Mouse (Mus musculus) CH12F3 (cell line): Measurements from ENCODE around the gene Lzic.
"Not testable (repeated sequence)": the region's sequence is repeated elsewhere in the genome, so short reads cannot be mapped to it uniquely, and the experiment has no call there.

Experiments
- in situ Hi-C: fragments of 300-500 bp; cut with MboI; formaldehyde crosslinking; loops from 2 replicates; pipeline ENCODE4 v1.14.3; 2020; ENCODE audit warnings: low sequenced_read_pairs

Lzic gene

DNA sequence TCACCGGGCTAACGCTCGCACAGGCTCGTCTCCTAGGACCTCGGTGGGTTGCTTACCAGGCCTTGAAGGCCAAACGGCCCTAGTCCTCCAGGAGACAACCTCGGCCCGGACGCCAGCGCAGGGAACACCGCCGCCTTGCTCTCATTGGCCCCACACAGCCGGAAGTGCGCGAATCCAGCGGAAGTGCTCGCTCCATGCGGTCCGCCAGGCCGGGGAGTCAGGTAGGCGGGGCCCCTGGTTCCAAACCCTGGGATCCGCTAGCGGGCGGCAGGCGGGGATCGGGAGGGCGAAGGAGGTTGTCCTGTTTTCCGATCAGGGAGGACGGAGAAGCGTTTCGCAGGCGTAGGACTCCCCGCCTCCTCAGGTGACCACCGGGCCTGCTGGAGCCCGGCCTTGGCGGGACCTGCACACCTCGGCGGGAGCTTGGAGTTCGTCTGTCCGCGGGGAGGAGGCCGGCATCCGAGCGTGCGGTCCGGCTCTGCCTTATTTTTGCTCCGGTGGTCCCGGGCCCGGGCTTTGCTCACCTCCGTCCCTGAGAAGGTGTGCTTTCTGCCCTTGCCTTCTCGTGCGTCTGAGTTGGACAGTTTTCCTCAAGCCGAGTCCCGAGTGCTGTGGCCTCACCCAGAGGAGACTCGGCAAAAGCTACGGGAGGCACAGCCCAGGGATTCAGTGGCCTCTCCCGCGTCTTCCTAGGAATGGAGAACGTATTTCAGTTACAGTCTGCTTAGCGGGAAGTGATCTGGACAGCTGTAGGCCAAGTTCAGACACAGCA, at the start of gene Lzic, which contains the start of gene Nmnat1:
TSS of gene Lzic (plus strand) at position 177 of the 772 bp plus-strand sequence.
TSS of gene Nmnat1 (minus strand) at position 150 of the 772 bp plus-strand sequence.
- in situ Hi-C loops: no loop called here

DNA sequence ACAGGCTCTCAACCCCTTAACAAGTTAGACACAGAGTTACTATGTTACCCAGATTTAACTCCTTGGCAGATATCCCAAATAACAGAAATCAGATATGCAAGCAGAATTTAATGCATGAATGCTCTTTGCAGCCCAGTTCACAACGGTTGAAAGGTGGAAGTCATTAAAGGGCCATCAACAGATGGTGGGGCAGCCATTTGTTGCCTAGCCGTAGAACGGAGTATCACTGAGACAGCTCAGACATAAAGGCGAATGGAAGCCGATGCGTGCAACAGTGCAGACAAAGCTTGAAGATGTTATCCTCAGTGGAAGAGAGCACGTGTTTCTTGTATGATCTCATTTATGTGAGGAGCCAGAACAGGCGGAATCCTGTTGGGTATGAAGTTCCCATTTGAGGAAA, 44.5 kb upstream of the Lzic start:
- in situ Hi-C loops: no loop called here

DNA sequence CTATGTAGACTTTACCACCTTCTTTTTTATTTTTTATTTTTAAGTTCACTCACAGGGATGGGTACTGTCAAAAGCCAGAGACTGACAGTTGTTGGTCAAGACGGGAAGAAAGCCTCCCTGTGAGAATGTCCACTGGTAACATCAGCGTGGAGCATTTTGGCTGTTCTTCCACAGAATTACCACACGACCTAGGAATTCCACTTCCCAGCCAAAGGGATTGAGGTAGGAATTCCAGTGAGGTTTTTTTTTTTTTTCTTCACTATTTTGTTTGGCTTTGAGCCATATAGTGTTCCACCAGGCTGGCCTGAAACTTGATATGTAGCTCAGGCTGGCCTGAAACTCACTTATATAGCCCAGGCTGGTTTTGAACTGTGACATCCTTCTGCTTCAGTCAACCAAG, 42.6 kb upstream of the Lzic start:
- in situ Hi-C loops: no loop called here

DNA sequence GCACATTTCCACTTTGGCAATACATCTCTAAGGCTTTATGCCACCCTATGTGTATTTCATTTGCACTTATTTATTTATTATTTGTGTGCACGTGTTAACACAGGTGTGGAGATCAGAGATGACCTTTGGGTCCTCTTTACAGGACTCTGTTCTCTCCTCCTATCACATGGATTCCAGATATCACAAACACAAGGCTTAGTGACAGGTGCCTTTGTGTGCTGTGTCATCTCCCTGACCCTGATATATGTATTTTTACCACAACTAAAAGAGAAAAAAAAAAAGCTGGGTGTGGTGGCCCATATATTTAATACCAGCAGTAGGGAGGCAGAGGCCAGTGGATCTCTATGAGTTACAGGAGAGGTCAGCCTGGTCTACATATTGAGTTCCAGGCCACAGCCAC, 40.6 kb upstream of the Lzic start:
- in situ Hi-C loops: no loop called here

DNA sequence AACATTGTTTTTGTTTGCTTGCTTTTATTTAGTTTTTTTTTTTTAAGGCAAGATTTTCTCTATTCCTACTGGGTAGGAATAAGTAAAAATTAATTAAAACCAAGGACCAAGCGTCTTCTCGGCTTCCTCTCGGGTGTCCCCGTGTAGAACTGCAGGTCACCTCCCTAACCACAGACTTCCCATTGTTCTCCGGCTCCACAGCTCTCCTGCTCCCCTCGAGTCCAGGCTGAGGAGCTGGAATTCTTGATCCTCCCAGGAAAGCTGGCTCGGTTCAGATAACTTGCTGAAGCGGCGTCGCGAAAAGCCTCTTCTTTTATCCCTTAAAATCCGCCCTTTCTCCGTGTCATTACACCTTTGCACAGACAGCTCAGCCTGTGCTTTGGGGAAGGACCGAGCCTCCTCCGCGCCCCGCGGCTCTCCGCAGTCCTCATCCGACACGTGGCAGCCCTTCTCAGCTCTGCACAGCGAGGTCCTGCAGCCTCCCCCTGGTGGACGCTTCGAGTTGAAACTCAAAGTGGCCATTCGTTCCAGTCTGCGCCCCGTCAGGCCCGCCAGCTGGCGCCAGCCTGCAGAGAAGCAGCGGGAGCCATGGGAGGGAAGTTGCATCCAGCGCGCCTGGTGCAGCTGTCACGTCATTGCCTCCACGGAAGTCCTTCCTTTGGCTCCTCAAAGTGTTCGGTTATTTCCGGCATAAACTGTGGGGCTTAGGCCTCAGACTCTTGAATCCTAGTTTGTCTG, 39.9 kb upstream of the Lzic start:
- in situ Hi-C loops: no loop called here

DNA sequence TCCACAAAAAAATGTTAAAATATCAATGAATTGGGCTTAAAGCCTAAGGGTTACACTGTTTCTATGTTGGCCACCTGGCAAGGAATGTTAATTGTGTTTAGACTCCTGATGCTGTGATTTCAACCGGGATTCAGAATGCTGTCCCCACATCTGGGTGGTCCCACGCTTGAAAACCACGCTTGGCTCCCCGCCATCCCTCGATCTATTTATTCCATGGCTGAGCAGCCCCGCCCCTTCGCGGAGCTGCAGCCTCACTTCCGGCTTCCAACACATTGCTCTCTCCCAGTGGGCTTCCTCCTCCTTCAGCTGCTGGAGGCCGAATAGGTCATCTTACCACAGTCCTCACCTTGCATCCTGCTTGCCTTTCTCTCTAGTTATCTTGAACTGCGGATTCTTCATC, 39.2 kb upstream of the Lzic start:
- in situ Hi-C loops: no loop called here

DNA sequence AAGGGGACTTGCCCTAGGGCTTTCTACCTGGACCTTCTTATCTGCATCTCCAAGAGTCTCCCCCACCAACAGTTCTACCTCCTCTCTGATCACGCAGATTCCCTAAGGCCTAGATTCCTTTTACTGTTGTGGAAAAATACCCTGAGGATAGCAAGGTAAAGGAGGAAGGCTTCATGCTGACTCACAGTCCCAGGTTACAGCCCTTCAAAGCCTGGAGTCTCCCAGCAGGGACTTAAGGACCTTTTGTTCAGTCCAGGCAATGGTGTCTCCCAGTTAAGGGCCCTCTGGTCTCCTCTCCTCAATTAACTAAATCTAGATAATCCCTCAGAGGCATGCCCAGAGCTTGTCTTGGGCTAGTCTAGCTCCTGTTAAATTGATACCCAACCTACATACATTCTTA, 38.7 kb upstream of the Lzic start:
- in situ Hi-C loops: no loop called here

DNA sequence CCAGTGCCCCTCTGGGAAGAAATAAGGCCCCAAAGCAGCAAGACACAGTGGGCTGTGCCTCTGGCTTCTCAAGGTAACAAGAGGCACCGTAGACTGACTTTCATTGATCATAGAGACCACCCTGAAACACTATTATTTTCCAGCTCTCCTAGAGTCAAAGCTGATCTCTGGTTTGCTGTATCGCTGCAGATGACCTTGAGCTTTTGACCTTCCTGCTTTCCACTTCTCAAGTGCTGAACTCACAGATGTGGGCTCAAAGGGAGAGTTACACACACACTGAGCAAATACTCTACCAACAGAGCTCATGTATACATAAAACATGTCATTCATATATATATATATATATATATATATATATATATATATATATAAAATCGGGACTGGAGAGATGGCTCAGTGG, 34.4 kb upstream of the Lzic start:
- in situ Hi-C loops: no loop called here

DNA sequence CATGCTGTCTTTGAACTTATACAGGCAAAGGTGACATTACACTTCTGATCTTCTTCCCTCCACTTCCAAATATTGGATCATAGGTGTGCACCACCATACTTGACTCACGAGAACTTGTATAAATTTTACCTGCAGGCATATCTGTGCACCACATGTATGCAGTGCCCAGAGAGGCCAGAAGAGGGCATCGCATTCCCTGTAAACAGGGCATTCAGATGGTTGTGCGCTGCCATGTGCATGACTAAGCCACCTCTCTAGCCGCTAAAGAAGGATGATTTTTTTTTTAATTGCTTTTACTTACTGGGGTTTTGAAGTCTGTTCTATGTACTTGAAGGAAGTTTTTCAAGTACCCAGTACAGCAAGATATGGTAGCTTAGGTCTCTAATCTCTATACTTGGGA, 31.4 kb upstream of the Lzic start:
- in situ Hi-C loops: no loop called here

DNA sequence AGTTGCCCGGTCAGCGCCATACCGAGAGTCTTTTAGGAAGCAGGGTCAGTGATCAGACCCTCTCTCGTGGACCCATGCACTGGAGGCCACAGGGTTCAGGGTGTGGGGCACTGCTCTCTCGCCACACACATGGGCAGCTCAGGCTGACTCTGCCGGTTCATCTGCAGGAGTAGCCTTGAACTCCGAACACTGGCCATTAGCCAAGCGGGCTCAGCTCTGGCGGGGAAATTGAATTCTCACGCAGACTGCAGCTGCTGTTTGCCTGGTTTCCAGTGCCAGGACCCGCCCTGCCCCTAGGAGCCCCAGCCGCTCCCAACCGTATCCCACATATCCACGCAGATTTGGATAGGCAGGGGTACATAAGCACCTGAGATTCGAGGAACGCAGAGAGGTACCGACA, 30.8 kb upstream of the Lzic start:
- in situ Hi-C loops: no loop called here

DNA sequence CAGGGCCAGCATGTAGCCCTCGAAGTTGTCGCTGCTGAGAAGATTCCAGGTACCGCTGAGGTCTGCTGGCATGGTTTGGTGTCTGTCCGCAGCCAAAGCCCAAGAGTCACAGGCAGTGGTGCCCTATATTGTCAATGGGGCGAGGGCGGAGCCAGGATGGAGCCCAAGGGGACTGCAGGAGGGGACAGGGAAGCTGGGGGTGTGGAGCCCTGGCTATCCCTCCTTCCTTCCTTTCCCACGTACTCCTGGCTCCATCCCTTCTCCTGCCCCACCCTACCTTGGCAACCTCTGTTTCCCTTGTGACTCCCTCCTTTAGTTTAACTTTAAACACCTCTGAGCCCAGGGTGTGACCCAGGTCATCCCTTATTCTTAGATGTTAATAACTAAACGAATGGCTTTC, 30.1 kb upstream of the Lzic start, which contains the start of gene Rbp7:
TSS of gene Rbp7 (minus strand) at position 100 of the 400 bp plus-strand sequence.
- in situ Hi-C loops: no loop called here

DNA sequence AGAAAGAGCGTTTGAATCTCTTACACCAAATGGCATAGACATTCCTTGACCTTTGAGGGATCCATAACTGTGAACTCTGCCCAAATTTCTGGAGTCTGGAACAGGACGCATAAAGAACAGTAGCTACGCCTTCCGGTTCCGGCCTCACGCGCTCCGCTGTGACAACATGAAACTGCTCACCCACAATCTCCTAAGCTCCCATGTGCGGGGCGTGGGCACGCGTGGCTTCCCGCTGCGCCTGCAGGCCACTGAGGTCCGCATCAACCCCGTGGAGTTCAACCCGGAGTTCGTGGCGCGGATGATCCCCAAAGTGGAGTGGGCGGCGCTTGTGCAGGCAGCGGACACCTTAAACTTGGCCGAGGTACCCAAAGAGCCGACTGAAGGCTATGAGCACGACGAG, 27.9 kb upstream of the Lzic start:
- in situ Hi-C loops: not testable (repeated sequence)

DNA sequence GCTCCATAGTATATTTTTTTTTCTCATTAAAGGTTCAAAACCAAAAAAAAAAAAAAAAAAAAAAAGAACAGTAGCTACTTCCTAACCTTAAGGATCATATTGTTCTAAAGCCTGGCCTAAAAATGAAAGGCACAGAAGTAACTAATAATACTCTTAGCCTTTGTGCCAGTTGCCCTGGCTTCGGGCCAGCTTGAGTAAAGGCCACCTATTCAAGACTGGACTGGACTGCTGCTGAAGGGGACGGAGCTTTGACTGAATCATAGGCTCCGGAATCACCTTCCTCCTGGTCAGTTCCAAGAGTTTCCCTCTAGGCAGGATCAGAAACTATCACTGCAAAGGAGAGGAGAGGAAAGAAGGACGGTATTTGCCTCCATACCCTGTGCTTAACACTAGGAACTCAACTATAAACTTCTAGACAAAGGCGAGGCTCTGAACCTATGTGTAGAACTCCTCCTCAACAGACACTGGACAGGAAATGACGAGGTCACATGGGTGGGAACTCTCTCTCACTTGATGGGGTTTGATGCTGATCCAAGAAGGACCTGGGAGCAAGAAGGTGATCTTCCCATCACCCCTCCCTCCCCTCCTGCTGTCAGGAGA, 27.1 kb upstream of the Lzic start:
- in situ Hi-C loops: no loop called here

DNA sequence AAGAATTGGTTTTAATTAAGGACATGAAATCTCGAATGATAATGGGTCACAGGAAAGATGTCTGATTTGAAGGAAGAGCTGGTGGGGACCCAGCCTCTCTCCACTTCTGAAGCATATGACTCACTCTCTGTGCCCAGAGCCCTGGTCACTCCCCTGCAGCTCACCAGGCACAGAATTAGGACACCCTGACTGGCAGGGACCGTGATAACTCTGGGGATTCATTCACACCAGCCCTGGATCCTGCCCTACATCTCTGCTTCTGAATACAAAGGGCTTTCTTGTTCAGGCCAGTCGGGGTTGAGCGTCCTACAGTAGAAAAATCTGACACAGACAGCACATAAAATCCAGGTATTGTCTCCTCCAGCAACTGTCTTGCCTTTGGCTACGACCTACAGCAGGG, 26.5 kb upstream of the Lzic start:
- in situ Hi-C loops: no loop called here

DNA sequence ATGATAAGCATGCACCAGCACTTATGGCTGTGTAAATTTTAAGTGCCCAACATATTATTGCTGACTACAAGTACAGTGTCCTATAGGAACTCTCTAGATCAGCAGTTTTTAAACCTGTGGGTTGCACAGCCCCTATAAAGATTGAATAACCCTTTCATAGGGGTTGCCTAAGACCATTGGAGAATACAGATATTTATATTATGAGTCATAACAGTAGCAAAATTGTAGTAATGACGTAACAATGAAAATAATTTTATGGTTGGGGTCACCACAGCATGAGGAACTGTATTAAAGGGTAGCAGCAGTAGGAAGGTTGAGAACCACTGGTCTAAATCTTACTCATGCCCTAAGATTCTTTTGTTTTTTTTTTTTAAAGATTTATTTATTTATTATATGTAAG, 25.6 kb upstream of the Lzic start:
- in situ Hi-C loops: no loop called here

DNA sequence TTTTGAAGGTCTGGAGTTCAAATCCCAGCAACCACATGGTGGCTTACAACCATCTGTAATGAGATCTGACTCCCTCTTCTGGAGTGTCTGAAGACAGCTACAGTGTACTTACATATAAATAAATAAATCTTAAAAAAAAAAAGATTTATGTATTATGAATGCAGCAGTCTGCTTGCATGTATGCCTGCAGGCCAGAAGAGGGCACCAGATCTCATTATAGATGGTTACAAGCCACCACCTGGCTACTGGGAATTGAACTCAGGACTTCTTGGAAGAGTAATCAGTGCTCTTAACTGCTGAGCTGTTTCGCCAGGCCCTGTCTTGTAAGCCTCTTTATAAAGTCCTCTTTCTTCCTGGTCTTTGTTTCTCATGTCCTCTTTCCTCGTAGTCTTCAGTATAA, 24.6 kb upstream of the Lzic start:
- in situ Hi-C loops: not testable (repeated sequence)

DNA sequence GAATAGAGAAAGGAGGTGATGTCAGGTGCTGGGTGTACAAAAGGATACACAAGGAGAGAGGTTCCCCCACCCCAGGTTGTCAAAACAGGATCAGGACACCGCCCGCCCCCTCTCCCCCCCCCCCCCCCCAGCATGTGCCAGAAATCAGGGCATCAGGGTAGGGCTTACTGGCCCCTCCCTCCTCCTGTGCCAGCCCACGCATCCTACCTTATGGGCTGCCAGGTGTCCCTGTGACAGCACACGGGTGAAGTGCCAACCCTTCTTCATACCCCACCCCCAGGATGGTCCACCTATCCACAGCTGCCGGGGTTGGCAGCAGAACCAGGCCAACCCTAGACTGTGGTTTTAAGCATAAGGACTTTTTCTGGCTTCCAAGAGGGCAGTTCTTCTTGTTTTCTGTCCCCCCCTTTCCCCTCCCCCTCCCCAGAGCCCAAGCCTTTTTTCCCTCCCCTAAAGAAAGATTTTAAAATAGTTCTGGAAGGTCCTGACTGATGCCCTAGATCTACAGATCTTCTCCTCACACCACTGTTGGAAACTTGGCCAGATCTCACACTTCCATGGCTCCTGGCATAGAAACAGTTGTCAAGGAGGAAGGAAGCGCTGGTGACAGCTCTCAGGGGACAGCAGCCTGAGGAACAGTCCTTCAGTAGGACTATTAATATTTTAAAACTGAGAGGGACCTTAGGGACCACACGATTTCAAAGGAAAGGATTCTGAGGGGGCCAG, 23.3 kb upstream of the Lzic start:
- in situ Hi-C loops: no loop called here

DNA sequence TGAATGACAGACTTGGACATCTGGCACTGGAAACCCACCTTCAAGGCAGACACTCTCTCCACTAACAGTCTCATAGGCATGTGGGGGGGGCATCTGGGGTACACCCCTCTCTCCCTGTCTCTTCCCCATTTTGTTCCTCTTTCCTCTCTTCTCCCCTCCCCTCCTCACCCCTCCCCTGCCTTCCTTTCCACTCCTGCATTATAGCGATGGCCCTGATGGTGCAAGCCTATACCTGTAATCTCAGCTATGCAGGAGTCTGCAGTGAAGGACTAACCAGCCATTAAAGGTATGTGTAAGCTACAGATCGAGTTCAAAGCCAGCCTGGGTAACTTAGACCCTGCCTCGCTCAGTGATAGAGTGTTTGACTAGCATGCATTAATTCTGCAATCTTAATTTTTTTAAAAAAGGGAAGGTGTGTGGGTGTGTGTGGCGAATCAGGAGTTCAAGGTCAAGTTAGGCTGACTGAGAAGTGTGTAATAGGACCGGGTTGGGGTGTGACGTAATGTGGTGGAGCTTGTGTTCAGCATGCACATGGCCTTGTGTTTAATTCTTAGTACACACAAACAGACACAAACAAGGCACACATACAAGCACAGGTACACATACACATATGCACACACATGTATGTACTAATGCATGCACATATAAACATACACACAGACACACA, 22.6 kb upstream of the Lzic start:
- in situ Hi-C loops: no loop called here

DNA sequence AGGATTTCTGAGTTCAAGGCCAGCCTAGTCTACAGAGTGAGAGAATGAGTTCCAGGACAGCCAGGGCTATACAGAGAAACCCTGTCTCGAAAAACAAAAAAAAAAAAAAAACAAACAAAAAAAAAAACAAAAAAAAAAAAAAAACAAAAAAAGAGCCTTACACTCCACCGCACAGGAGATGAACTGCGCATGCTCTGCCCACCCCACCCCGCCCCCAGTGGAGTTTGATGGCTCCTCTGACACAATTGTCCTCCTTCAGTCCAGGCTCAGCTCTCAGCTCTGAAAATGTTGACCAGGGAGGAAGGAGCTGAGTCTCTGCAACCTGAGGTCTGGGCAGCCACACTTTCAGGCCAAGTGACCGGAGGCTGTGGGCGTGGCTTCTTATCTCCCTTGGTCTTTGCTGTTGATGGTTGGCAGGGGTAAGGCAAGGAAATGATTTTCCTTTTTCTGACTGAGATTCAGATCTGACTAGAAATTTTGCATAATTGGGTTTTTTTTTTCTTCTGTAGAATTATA, 21.5 kb upstream of the Lzic start:
- in situ Hi-C loops: no loop called here

DNA sequence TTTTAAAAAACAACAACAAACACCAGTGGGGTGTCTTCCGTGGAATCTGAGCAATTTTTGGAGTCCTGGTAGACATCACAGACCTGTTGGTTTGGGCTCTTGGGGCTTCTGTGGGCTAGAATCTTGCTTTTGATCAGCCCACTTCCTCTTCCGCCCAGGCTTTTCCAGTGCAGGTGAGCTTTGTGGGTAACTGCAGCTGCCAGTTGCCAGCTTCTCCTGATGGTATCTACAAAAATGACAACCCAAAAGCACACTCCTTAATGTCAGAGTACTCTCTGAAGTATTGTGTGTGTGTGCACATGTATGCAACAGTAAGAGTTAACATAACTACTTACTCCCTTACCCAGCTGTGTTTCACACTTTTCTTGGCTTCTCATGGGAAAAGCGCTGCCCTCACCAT, 15.5 kb upstream of the Lzic start:
- in situ Hi-C loops: no loop called here

DNA sequence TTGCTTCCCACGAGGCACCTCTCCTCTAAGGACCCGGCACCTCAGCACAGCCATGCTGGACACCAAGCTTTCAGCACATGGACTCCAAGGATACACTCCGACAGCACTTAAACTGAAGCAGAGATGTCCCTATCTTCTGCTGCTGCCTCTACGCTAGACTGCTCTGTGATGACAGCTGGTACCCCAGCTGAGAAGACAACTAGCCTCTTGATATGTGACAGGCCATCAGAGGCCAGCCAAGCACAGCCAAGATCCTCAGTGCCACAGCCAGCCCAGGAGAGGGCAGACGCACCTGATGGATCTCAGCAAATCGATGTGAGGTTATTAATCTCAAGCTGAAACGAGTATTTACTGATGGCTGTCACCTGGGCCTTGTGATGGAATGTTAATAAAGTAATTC, 9.9 kb upstream of the Lzic start:
- in situ Hi-C loops: no loop called here
